In the genomic region with DNA sequence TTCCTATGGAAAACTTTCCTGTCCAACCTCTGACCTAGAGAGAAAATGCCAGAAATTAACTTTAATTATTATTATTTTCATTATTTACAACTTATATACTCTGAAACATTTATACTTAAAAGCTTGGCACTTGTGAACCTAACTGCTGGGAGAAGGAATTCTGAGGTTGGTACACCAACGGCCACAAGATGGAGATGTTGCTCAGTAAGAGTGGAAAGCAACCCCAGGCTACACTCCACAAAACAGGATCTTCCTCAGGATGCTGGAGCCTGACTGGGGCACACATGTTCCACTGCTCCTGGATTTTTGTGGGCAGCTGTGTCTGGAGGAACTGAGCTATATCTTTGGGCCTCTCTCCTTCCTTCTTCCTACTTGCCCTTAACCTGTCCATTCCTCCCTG, we compare ENCODE assay signal across 8 mouse cellular contexts. TPM values are rescaled to one million over a fixed set of nuclear protein-coding genes. Genes with fewer than 3 reads are reported as not detected.
DNase-seq lines count a peak whose midpoint lies in the region; ATAC-seq and TF ChIP-seq lines count a peak whose summit lies in the region.

No protein-coding gene starts in this region.

- H3K79me2 ChIP-seq in heart, adult 2 months (replicated peaks; ENCODE audit: control insufficient read depth, insufficient read depth, low read length), result no peaks in the 10 kb centered on the region

- TF ChIP-seq POLR2A in heart, adult 2 months (IDR thresholded peaks at IDR 0.05; ENCODE audit: insufficient read depth, low read depth, low read length), result no peak

- peak; percentile 63; the same call in 1 of the 2 replicates for ATAC-seq in hindbrain, embryonic 16.5 days
- peak; percentile 68; the same call in 1 of the 2 replicates for ATAC-seq in megakaryocyte-erythroid progenitor cell, adult 5-6 weeks (replicated peaks; ENCODE audit: low FRiP score, low TSS enrichment, poor library complexity, severe bottlenecking)

- no peak overlapping the region for H3K4me3 ChIP-seq in heart, adult 2 months
- H3K4me3 ChIP-seq in heart, embryonic 10.5 days, result no peak overlapping the region
- no peak overlapping the region for H3K4me3 ChIP-seq in E14TG2a.4 (replicated peaks; ENCODE audit: low read length)
- H3K4me3 ChIP-seq in hindbrain, embryonic 16.5 days (ENCODE audit: low read length), result no peak overlapping the region

- TF ChIP-seq CTCF in heart, adult 2 months (IDR thresholded peaks at IDR 0.05), result peak; percentile 72
- TF ChIP-seq CTCF in E14TG2a.4 (conservative IDR thresholded peaks at IDR 0.05; ENCODE audit: low read length), result peak; percentile 35

- no peak for DNase-seq in heart, adult 2 months
- no peak for DNase-seq in heart, embryonic 10.5 days (ENCODE audit: low spot score)
- peak; percentile 37 for DNase-seq in brain, embryonic 18.5 days (ENCODE audit: low read depth, low spot score)
- DNase-seq in thymus, postnatal 25 days, result no peak
- no peak for DNase-seq in urinary bladder, postnatal 25 days (ENCODE audit: low spot score)

- H3K27me3 ChIP-seq in heart, adult 2 months (ENCODE audit: control insufficient read depth, insufficient read depth, low read length), result no peaks in the 10 kb centered on the region
- H3K27me3 ChIP-seq in heart, embryonic 10.5 days (ENCODE audit: insufficient read depth, poor library complexity, severe bottlenecking), result no peaks in the 10 kb centered on the region
- H3K27me3 ChIP-seq in E14TG2a.4 (ENCODE audit: insufficient read depth, low read length), result no peaks in the 10 kb centered on the region
- H3K27me3 ChIP-seq in hindbrain, embryonic 16.5 days (replicated peaks; ENCODE audit: control insufficient read depth, insufficient read depth, low read length), result no peaks in the 10 kb centered on the region

- TF ChIP-seq EP300 in heart, adult 2 months (IDR thresholded peaks at IDR 0.05; ENCODE audit: insufficient read depth, low read depth, low read length), result no peak

- H3K9ac ChIP-seq in heart, adult 2 months (ENCODE audit: low read depth, low read length), result no peak overlapping the region
- H3K9ac ChIP-seq in hindbrain, embryonic 16.5 days (ENCODE audit: low read depth, low read length), result no peak overlapping the region

- no peaks in the 10 kb centered on the region; the same call in 1 of the 2 replicates for H3K36me3 ChIP-seq in heart, adult 2 months (ENCODE audit: control insufficient read depth, insufficient read depth, low read length)
- H3K36me3 ChIP-seq in heart, embryonic 10.5 days, result peaks cover 12% of the 10 kb centered on the region
- 0 out of 2 replicates have a peak, but pooled peaks cover 2% of the 10 kb centered on the region for H3K36me3 ChIP-seq in E14TG2a.4 (ENCODE audit: insufficient read depth, low read length)
- peaks cover 22% of the 10 kb centered on the region for H3K36me3 ChIP-seq in hindbrain, embryonic 16.5 days (ENCODE audit: control insufficient read depth, insufficient read depth, low read length)

- WGBS in heart, adult 2 months, result 10% methylated on average over 1 of the region's 1 CpGs
- 13% methylated on average over 1 of the region's 1 CpGs for WGBS in heart, embryonic 10.5 days
- WGBS in hindbrain, embryonic 16.5 days, result 10% methylated on average over 1 of the region's 1 CpGs

- no peak overlapping the region for H3K4me2 ChIP-seq in hindbrain, embryonic 16.5 days (ENCODE audit: low read length)

- intact Hi-C loops in heart, adult 2 months (cut with DNase I), result loop anchor here (5.0 kb wide), 1 partner anchor 450 kb away; no protein-coding TSS in a partner anchor

- no peaks in the 10 kb centered on the region for H3K4me1 ChIP-seq in heart, adult 2 months (ENCODE audit: control insufficient read depth, insufficient read depth, low read length)
- H3K4me1 ChIP-seq in heart, embryonic 10.5 days, result no peaks in the 10 kb centered on the region
- H3K4me1 ChIP-seq in E14TG2a.4 (replicated peaks; ENCODE audit: low read depth, low read length), result peaks cover 8% of the 10 kb centered on the region
- H3K4me1 ChIP-seq in hindbrain, embryonic 16.5 days (ENCODE audit: control insufficient read depth, insufficient read depth, low read depth, low read length), result no peaks in the 10 kb centered on the region

- H3K9me3 ChIP-seq in heart, embryonic 10.5 days, result no peaks in the 10 kb centered on the region
- no peaks in the 10 kb centered on the region for H3K9me3 ChIP-seq in E14TG2a.4 (ENCODE audit: low read length)
- H3K9me3 ChIP-seq in hindbrain, embryonic 16.5 days (ENCODE audit: control insufficient read depth, low read length), result no peaks in the 10 kb centered on the region

- H3K27ac ChIP-seq in heart, adult 2 months, result no peak overlapping the region
- no peak overlapping the region for H3K27ac ChIP-seq in heart, embryonic 10.5 days
- H3K27ac ChIP-seq in hindbrain, embryonic 16.5 days (ENCODE audit: low read depth, low read length), result no peak overlapping the region

RNA-seq across cellular contexts. Expression of gene Acadsb, which starts 21.8 kb away (rescaled TPM):
- total RNA-seq in heart, adult 2 months (2021), result 100 to 1,000 TPM; 233 to 264 TPM
- 22.7 and 67.6 TPM in 2 replicates for polyA plus RNA-seq in heart, adult 2 months (2012; rRNA removed)
- polyA plus RNA-seq in heart, embryonic 10.5 days (2016; fragmentation: Nextera tagmentation; extraction: Ambion mirVana), result 56.5 and 61.3 TPM in 2 replicates
- polyA plus RNA-seq in hindbrain, embryonic 16.5 days (2015; fragmentation: Nextera tagmentation; extraction: Ambion mirVana), result 101 and 102 TPM in 2 replicates
- total RNA-seq in megakaryocyte-erythroid progenitor cell, adult 5-6 weeks (2014; fragmentation: Nextera tagmentation), result 7.8 and 18.2 TPM in 2 replicates
- total RNA-seq in megakaryocyte-erythroid progenitor cell, adult 5-6 weeks (2017), result 21.7 and 33.1 TPM in 2 replicates

RNA-seq across cellular contexts. Expression of gene Ikzf5, which starts 21.9 kb away (rescaled TPM):
- total RNA-seq in heart, adult 2 months (2021), result 10 to 100 TPM; 33.5 to 39.5 TPM
- polyA plus RNA-seq in heart, adult 2 months (2012; rRNA removed), result 9.9 and 17.0 TPM in 2 replicates
- 10.6 and 12.7 TPM in 2 replicates for polyA plus RNA-seq in heart, embryonic 10.5 days (2016; fragmentation: Nextera tagmentation; extraction: Ambion mirVana)
- polyA plus RNA-seq in hindbrain, embryonic 16.5 days (2015; fragmentation: Nextera tagmentation; extraction: Ambion mirVana), result 9.6 and 11.4 TPM in 2 replicates
- total RNA-seq in megakaryocyte-erythroid progenitor cell, adult 5-6 weeks (2014; fragmentation: Nextera tagmentation), result 34.8 and 55.7 TPM in 2 replicates
- total RNA-seq in megakaryocyte-erythroid progenitor cell, adult 5-6 weeks (2017), result 34.0 and 34.6 TPM in 2 replicates
